9 mouse cellular contexts compared by ENCODE assay signal in genomic region chr17:5150660-5151063, GRCm38 (mm10).
A peak's percentile ranks its signal among the peaks of the same experiment; 100 is the strongest.
DNase-seq lines count a peak whose midpoint lies in the region; ATAC-seq and TF ChIP-seq lines count a peak whose summit lies in the region.
"Had no signal": no experiment of that assay in that cellular context is flagged by ENCODE, and none has a peak within 500 bp of the region (broad histone marks: within the 10 kb centered on the region; RNA-seq: fewer than 3 reads in every experiment).

No protein-coding gene starts in this region.

- H3K4me3 ChIP-seq in G1E (ENCODE audit: low read depth, low read length): no peak overlapping the region
- no peak overlapping the region for H3K4me3 ChIP-seq in embryonic facial prominence, embryonic 15.5 days (replicated peaks)
- no peak overlapping the region for H3K4me3 ChIP-seq in liver, adult 2 months (ENCODE audit: insufficient read depth, low read depth, low read length)

- DNase-seq in gastrocnemius, adult 18-20 months (ENCODE audit: low spot score): peak; percentile 75
- DNase-seq in gastrocnemius, postnatal 4 days (ENCODE audit: low spot score in 2 of 2): no peak
- peak; percentile 7 for DNase-seq in G1E (ENCODE audit: low spot score)
- DNase-seq in liver, adult 2 months (ENCODE audit: extremely low read depth, low read depth, low spot score): peak; percentile 61
- no peak for DNase-seq in urinary bladder, adult 2 months (ENCODE audit: low spot score)
- no peak for DNase-seq in left cerebral cortex, postnatal 14 days (ENCODE audit: low spot score in 2 of 2)

- ATAC-seq in G1E (ENCODE audit: extremely low read depth, insufficient number of reproducible peaks, low FRiP score, poor library complexity, severe bottlenecking): peak; percentile 45; the same call in 1 of the 2 replicates
- peak; percentile 65 for ATAC-seq in embryonic facial prominence, embryonic 15.5 days (ENCODE audit: insufficient number of reproducible peaks, low FRiP score, low TSS enrichment, low read depth)
- ATAC-seq in inflammation-experienced regulatory T-cells, adult 6 months: no peak

- TF ChIP-seq CTCF in G1E (IDR thresholded peaks at IDR 0.05; ENCODE audit: low read depth, low read length): no peak
- no peak for TF ChIP-seq CTCF in liver, adult 2 months (IDR thresholded peaks at IDR 0.05; ENCODE audit: low read depth, low read length)

- no peaks in the 10 kb centered on the region for H3K27me3 ChIP-seq in G1E (ENCODE audit: insufficient read depth, low read length)
- H3K27me3 ChIP-seq in embryonic facial prominence, embryonic 15.5 days: no peaks in the 10 kb centered on the region
- no peaks in the 10 kb centered on the region for H3K27me3 ChIP-seq in liver, adult 2 months (ENCODE audit: control insufficient read depth, insufficient read depth, low read length)

- H3K27ac ChIP-seq in embryonic facial prominence, embryonic 15.5 days (replicated peaks): no peak overlapping the region
- H3K27ac ChIP-seq in liver, adult 2 months (replicated peaks; ENCODE audit: insufficient read depth, low read depth, low read length): no peak overlapping the region
- H3K27ac ChIP-seq: macrophage had no signal

- H3K9ac ChIP-seq in embryonic facial prominence, embryonic 15.5 days: no peak overlapping the region
- no peak overlapping the region for H3K9ac ChIP-seq in liver, adult 2 months (ENCODE audit: low read depth, low read length)

- H3K36me3 ChIP-seq in G1E (replicated peaks): peaks cover 13% of the 10 kb centered on the region
- H3K36me3 ChIP-seq in embryonic facial prominence, embryonic 15.5 days: no peaks in the 10 kb centered on the region
- no peaks in the 10 kb centered on the region for H3K36me3 ChIP-seq in liver, adult 2 months (ENCODE audit: control insufficient read depth, insufficient read depth, low read length)

- no peak for TF ChIP-seq POLR2A in liver, adult 2 months (IDR thresholded peaks at IDR 0.05; ENCODE audit: extremely low read depth, insufficient read depth, low read length)

- 40% methylated on average over 7 of the region's 7 CpGs for WGBS in embryonic facial prominence, embryonic 15.5 days
- WGBS in liver, adult 2 months: 69% methylated on average over 7 of the region's 7 CpGs

- H3K4me1 ChIP-seq in G1E (ENCODE audit: insufficient read depth, low read depth, low read length): peaks cover 5% of the 10 kb centered on the region
- peaks cover 8% of the 10 kb centered on the region; the same call in 1 of the 2 replicates for H3K4me1 ChIP-seq in embryonic facial prominence, embryonic 15.5 days
- peaks cover 3% of the 10 kb centered on the region; the same call in 1 of the 2 replicates for H3K4me1 ChIP-seq in liver, adult 2 months (ENCODE audit: control insufficient read depth, insufficient read depth, low read length)

- no peak overlapping the region for H3K4me2 ChIP-seq in embryonic facial prominence, embryonic 15.5 days (replicated peaks)

- intact Hi-C loops in left cerebral cortex, postnatal 14 days (cut with DNase I): no loop called here

- H3K79me2 ChIP-seq in liver, adult 2 months (ENCODE audit: control insufficient read depth, insufficient read depth, low read length): peaks cover 17% of the 10 kb centered on the region; the same call in 1 of the 2 replicates

- no peaks in the 10 kb centered on the region for H3K9me3 ChIP-seq in G1E (replicated peaks)
- no peaks in the 10 kb centered on the region for H3K9me3 ChIP-seq in embryonic facial prominence, embryonic 15.5 days (replicated peaks)

Comparison
In these comparisons a context has a peak if more than half of its experiments do, and no peak if none do; other contexts are left out.
1. DNase-seq: peak in gastrocnemius, adult 18-20 months (single experiment), G1E (single experiment) and liver, adult 2 months (single experiment); none in gastrocnemius, postnatal 4 days (0 of 2), urinary bladder, adult 2 months (single experiment) and left cerebral cortex, postnatal 14 days (0 of 2).